Comparison of ENCODE assay signal across 8 mouse cellular contexts in the genomic region with DNA sequence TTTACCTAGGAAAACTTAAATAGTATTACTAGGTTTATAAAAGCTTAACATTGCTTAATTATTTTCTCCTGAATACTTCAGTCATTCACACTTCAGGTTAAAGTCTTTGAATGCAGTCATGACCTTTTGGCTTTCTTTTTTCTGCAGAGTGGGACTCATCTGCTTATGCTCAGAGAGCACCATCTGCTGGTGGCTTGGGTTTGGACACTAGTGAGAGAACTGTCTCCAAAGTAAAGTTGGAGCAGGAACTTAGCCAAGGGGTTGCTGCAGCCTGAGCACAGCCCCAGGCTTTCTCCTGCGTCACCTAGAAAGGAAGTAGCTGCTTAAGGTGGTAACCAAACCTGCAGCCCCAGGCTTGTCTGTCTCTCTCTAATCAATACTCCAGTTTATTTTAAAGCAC.
A peak's percentile ranks its signal among the peaks of the same experiment; 100 is the strongest.
DNase-seq lines count a peak whose midpoint lies in the region; ATAC-seq and TF ChIP-seq lines count a peak whose summit lies in the region.

No protein-coding gene starts in this region.

- H3K9ac ChIP-seq in forebrain, embryonic 11.5 days (ENCODE audit: low read length), result no peak overlapping the region
- no peak overlapping the region for H3K9ac ChIP-seq in heart, postnatal 0 days (replicated peaks; ENCODE audit: low read depth, low read length)

- no peak overlapping the region for H3K27ac ChIP-seq in forebrain, embryonic 11.5 days (ENCODE audit: low read depth, low read length)
- H3K27ac ChIP-seq in heart, postnatal 0 days (ENCODE audit: low read depth), result no peak overlapping the region

- no peak overlapping the region for H3K4me3 ChIP-seq in forebrain, embryonic 11.5 days (ENCODE audit: low read depth, low read length)
- no peak overlapping the region for H3K4me3 ChIP-seq in heart, postnatal 0 days (ENCODE audit: low read depth, low read length)

- WGBS in forebrain, embryonic 11.5 days, result 56% methylated on average over 1 of the region's 1 CpGs
- WGBS in heart, postnatal 0 days, result 6% methylated on average over 1 of the region's 1 CpGs
- 8% methylated on average over 1 of the region's 1 CpGs for WGBS in large intestine, adult 2 months

- peak; percentile 66; the same call in 1 of the 2 replicates for ATAC-seq in forebrain, embryonic 11.5 days (replicated peaks; ENCODE audit: low FRiP score)
- ATAC-seq in heart, postnatal 0 days (ENCODE audit: insufficient read depth, low read depth), result peak; percentile 70; the same call in 1 of the 2 replicates

- TF ChIP-seq EP300 in heart, postnatal 0 days (IDR thresholded peaks at IDR 0.05; ENCODE audit: low read depth), result no peak

- H3K4me1 ChIP-seq in forebrain, embryonic 11.5 days (replicated peaks; ENCODE audit: control insufficient read depth, insufficient read depth, low read length), result no peaks in the 10 kb centered on the region
- H3K4me1 ChIP-seq in heart, postnatal 0 days (ENCODE audit: control insufficient read depth, insufficient read depth), result peaks cover 15% of the 10 kb centered on the region

- no peaks in the 10 kb centered on the region for H3K27me3 ChIP-seq in forebrain, embryonic 11.5 days (ENCODE audit: control insufficient read depth, insufficient read depth, low read length)
- H3K27me3 ChIP-seq in heart, postnatal 0 days (ENCODE audit: control insufficient read depth, insufficient read depth, low read length), result no peaks in the 10 kb centered on the region

- no peak overlapping the region for H3K4me2 ChIP-seq in forebrain, embryonic 11.5 days (ENCODE audit: low read depth, low read length, severe bottlenecking)
- no peak overlapping the region for H3K4me2 ChIP-seq in heart, postnatal 0 days (ENCODE audit: low read depth, low read length)

- no peaks in the 10 kb centered on the region for H3K36me3 ChIP-seq in forebrain, embryonic 11.5 days (ENCODE audit: control insufficient read depth, insufficient read depth, low read length)
- no peaks in the 10 kb centered on the region for H3K36me3 ChIP-seq in heart, postnatal 0 days (replicated peaks; ENCODE audit: control insufficient read depth, insufficient read depth, low read length)

- DNase-seq in CD4-positive helper T cell, adult 2 months (ENCODE audit: low read depth, low spot score), result peak; percentile 41
- DNase-seq in adrenal gland, postnatal 36 days, result peak; percentile 84 to 87
- DNase-seq in forebrain, embryonic 11.5 days (ENCODE audit: low spot score), result peak; percentile 72
- DNase-seq in heart, postnatal 0 days (ENCODE audit: low spot score), result peak; percentile 81
- peak; percentile 77 for DNase-seq in large intestine, adult 2 months (ENCODE audit: low read depth, low spot score)
- peak; percentile 83 to 87 for DNase-seq in lung, adult 18-20 months
- peak; percentile 72 for DNase-seq in ovary, postnatal 36 days (ENCODE audit: low spot score)
- DNase-seq in urinary bladder, postnatal 4 days (ENCODE audit: low spot score in 2 of 2), result peak; percentile 59 to 81

- peak; percentile 97 for TF ChIP-seq CTCF in heart, postnatal 0 days (IDR thresholded peaks at IDR 0.05; ENCODE audit: low read depth)

- no peaks in the 10 kb centered on the region for H3K9me3 ChIP-seq in forebrain, embryonic 11.5 days (ENCODE audit: control insufficient read depth, low read length)
- no peaks in the 10 kb centered on the region for H3K9me3 ChIP-seq in heart, postnatal 0 days (replicated peaks; ENCODE audit: control insufficient read depth, low read length)
